Mouse (Mus musculus) cortical plate, adult 2 months (tissue): ENCODE data around the gene Gga2.

Experiments used
- CTCF ChIP-seq: fragments of 200-500 bp; IDR thresholded peaks from 2 replicates; pipeline ENCODE4 v1.5.1; 2011; ENCODE audit warnings: mild to moderate bottlenecking, control low read depth, low read length; ENCODE audit not compliant: insufficient read depth; ENCODE audit errors: extremely low read depth
- POLR2A ChIP-seq: fragments of 200-500 bp; IDR thresholded peaks from 2 replicates; pipeline ENCODE4 v1.6.1; 2011; ENCODE audit warnings: mild to moderate bottlenecking, low read length, control low read depth; ENCODE audit not compliant: insufficient read depth; ENCODE audit errors: extremely low read depth

GRCm38 (mm10) chr7:122015734-122016133, 5.3 kb downstream of the Gga2 start:
- TF ChIP-seq POLR2A, result no peak
- TF ChIP-seq CTCF, result no peak
